Mouse (Mus musculus) adrenal gland, postnatal 14 days (tissue): ENCODE measurements at regions not wholly inside any gene's neighbourhood (a gene's known extent, or its start where the extent isn't known, plus 50 kb on each side); places are given as distances from the start of the nearest gene placed in this dataset.

Experiments used
- DNase-seq: peaks from one replicate; pipeline ENCODE4 v3.0.0; 2021; ENCODE audit warnings: mixed read lengths

DNA sequence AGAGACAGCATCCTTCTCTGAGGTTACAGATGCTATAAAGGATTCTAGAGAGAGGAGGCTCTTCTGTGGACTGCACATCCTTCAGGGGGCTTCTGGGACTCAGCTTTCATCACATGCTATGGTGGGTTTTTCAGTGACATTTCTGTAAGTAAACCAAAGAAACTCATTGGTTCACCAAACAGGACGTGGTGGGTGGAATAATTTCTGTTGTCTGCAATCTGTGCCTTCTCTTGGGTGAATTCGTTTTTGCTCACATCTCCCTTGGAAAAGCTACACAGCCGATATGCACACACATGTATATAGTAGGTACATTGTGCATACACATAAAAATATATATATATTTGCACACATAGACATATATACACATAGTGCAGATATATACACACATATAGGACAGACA, 110.2 kb downstream of the Chst1 start:
- no peak for DNase-seq

GRCm38 (mm10) chr2:92711122-92711777, 111.7 kb downstream of the Chst1 start:
- no peak for DNase-seq

DNA sequence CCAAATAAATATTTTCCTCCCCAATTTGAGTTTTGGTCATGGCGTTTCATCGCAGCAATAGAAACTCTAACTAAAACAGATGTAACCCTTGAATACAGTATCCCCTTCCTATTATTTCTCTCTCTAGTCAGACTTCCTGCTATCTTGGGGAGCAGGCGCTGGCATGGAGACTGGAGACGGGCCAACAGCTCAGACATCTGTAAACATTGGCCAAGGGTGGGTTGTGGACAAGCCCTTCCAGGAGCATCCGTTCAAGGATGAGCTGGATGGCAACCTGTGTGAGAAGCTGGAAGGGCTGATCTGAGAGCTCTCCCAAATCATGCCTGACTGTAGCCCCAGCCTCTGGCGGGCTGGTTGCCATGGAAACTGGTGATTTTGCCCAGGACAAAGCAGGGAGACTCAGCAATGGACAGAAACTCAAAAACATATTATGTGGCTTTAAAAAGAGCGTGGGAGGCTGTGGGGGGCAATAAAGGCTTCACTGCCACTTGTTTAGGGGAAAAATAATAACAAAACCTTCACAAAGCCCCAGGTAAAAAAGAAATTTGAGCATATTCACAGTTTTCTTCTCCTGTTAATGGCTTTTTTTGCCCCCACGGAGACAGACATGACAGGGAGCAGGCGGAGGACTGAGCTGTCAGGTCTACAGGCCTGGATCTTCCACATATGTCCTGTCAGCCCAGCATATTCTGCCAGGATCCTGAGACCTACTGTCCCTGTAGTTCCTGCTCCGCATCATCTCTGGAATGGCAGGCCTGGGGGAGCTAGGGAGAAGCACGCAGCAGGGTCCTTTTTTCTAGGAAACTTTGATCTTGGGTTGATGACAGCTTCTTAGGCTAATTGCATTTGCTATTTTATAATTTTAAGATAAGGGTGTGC, 113.0 kb downstream of the Chst1 start:
- peak; percentile 11 for DNase-seq

- no peak for DNase-seq
These were observed 118.2 kb downstream of the Chst1 start for GRCm38 (mm10) chr2:92717706-92718105.

- DNase-seq, result no peak
These were observed 122.4 kb downstream of the Chst1 start for GRCm38 (mm10) chr2:92721951-92722350.

DNA sequence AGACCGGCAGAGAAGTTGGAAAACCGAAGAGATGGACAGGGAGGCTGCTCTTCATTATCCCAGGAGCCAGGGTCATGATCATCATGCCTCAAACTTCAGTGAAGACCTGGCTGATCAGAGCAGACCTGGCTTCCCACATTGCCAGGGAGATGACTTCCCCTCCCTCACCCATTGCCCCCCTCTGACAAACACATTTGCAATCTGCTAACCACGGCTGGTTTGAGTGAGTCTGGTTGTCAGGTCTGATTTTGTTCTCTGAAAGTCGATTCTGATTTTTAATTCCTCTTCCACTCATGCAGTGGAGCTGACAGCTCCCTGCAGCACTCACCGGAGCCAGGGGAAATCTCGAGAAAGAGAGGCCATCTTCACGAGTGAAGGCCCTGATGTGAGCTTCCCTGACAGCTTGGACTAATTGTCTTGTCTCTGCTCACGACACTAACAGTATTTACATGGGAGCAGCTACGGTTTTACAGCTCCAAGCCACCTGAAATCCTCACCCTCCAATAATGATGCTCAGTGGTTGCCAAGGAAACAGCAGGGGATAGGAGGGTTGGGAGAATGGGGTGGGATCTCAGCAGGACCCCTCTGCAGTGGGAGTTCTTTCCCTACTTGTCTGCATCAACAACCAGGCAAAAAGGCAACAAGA, 124.2 kb downstream of the Chst1 start:
- DNase-seq, result no peak

DNA sequence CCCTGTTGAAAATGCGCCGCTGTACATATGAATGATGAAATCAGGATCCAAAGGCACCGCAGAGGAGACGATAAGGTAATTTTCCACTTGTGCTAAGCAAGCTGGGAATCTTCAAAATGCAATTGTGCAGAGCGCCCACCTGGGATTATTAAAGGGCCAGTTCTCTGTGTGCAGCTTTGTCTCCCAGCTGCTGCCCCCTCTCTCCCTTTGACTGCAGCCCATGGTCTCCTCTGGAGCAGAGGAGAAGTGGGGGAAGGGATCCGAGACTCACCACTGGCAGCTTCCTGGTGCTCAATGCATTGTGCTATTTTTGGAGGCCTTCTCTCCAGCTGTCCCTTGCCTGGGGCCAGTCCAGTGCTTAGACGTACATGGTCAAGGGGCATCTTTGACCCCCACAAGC, 127.1 kb downstream of the Chst1 start:
- DNase-seq, result no peak

DNA sequence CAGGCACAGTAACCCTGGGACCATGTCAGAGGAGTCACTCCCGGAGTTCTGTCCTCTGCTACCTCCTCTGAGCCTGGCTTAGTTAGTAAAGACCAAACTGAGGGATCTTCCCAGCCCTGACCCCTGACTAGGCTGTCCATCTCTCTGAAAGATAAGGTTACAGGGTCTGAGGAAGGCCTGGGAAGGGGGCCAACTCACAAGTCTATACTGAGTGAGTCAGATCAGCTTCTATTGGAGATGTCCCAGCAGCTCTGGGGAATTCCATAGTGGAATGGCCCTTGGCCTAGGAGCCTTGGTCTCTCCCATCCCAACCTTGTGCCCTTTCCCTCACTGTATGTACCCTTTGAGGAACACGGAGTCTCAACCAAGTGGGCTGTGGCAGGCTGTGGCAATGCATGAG, 127.7 kb downstream of the Chst1 start:
- DNase-seq, result peak; percentile 78

DNA sequence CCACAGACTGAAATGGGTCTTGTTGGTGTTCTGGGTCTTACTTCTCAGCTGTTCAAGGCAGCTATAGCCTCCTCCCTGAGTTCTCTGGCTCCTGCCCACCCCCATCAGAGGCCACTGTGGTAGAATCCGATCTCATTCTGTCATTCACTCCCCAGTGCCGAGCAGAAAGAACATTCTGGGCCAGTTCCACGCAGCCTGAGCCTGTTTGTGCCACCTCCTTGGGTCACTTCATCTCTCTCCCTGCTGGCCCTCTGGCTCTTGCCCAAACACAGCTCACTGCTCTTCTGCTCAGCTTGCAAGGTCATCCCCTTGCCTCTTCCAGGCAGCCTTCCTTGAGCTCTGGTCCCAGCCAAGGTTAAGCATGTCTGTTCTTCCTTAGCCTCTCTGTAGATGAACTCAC, 128.9 kb downstream of the Chst1 start:
- peak; percentile 30 for DNase-seq

- no peak for DNase-seq
These were observed 130.9 kb downstream of the Chst1 start for GRCm38 (mm10) chr2:92730371-92730770.

DNA sequence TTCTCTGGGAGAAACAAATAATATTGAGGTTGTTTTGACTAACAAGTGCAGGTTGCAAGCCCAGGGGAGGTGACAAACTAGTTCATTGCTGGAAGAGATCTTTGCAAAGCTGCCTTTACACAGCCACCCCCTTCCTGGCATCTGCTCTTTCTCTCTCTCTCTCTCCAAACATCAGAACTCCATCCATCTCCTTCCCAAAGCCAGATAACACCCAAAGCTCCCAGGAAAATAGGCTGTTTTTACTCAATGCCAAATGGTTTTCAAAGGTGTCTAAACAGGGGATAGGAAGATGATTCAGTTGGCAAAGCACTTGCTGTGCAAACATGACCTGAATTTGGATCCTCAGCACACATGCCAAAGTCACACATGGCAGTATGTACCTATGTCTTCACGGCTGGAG, 133.9 kb downstream of the Chst1 start:
- DNase-seq, result no peak

DNA sequence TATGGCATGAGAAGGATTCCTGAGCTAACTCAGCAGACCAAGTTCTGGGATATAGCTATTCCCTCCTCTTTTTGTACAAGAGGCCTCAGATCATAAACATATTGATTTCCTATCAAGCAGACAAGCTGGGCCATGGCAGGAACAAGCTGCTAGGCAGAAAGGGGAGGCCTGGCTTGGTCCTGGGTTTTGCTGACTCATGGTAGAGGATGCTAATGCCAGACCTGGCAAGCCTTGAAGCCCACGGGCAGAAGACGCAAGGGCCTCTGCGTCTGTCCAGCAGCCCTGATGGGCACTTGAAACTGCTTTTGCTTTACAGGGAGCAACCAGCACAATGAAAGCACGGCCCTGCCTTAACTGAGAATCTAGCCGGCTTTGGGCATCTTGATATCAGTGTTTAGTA, 136.3 kb downstream of the Chst1 start:
- DNase-seq, result peak; percentile 13

DNA sequence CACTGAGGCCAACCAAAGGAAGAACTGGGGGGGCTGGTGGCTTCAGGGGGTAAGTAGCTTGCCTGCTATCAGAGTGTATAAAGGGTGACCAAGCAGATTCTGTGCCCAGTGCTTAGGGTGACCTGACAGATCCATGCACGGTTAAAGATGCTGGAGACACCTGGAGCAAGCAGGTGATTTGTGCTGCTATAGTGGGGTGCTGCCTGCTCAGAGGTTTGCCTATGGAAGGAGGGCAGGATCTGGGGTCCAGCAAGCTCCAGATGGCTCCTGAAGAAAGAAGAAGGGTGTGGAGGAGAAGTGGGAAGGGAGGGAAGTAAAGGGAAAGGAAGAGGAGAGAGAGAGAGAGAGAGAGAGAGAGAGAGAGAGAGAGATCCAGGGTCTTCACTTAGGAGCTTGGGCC, 137.8 kb downstream of the Chst1 start:
- no peak for DNase-seq

DNA sequence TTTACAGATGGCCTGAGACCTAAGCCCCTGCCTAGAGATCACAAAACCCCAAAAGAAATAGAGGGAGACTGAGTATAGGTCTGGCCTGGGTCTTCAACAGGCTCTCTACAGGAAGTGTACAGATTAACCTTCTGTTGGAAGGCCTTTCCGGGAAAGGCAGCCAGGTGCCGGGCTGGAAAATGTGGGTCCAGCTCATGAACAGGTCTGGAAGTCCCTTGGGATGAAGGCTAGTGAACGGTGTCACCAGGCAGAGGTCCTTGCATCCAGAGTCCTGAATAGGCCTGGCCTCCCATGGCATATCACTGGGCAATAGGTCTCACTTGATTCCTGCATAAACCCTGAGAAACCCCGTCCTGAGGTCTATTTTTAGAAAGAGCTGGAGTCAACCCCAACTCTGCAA, 140.1 kb downstream of the Chst1 start:
- no peak for DNase-seq

DNA sequence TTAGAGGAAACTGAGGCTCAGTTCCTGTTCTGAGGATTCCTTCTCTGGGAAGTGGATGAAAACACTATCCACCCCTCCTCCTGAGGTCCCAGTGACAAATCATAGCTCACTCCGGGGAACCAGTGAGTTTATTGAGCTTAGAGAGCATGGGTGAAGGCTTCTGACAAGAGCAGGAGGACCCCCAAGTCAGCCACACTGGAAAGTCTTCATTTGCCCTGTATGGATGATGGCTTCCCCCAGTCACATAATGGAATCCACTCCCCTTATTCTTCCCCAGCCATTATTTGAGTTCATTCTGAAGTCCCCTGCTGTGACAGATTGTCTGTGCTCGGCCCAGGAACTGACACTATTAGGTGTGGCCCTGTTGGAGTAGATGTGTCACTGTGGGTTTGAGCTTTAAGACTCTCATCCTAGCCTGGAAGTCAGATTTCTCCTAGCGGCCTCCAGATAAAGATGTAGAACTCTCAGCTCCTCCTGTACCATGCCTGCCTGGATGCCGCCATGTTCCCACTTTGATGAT, 141.3 kb downstream of the Chst1 start:
- DNase-seq, result no peak

- DNase-seq, result peak; percentile 81
These were observed 142.5 kb downstream of the Chst1 start for GRCm38 (mm10) chr2:92742025-92742424.

DNA sequence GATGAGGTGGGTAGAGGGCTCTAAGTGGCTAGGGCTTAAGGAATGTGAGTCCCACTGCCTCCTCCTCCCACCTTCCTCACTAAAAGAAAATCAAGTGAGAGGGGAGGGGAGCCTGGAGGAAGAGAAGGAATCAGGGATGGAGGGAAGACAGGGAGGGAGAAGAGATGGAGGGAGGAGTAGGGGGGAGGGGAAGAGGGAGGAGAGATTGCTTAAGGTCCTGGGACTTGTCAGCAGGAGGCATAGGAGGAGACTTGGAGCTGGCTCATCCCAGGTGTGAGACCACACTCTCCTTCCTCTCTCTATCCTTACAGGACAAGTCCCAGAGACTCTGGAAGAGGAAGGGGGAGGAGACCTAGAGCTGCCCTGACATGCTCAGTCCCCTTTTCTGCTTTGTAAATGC, 143.2 kb downstream of the Chst1 start:
- no peak for DNase-seq

- DNase-seq, result no peak
These were observed 143.6 kb downstream of the Chst1 start for GRCm38 (mm10) chr2:92743152-92743551.

DNA sequence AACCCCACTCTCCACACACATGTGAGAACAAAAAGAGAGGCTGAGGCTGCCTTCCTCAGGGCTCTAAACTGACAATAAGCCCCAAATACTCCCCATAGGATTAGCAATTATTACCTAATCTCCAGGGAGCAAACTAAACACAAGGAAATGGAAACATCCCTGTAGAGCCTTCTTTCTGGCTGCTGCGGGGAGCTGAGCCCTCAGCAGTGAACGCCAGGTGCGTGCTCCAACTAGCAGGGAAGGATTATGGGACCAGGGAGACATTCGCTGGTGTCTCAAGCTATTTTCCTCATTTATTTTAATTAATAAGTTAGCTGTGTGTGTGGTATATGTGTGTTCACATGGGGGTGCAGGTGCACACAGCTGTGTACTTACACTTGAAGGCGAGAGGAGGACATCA, 144.4 kb downstream of the Chst1 start:
- DNase-seq, result no peak

DNA sequence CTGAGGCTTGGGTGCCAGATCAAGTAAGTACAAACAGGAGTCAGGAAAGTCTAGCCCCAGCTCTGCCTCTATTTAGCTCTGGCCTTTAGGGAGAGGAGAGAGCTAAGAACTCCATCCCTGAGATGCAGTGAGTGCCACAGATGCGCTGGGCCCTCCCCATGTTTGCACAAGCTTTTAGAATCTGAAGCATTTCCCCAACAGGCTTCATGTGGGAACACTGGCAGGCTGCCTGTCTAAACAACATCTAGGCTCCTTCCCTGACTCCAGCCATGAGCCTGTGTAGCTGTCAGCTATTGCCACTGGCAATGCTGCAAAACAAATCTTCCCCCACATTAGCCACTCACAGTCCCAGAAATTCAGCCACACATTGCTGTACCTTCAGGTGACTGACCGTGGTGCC, 147.9 kb downstream of the Chst1 start:
- DNase-seq, result no peak

GRCm38 (mm10) chr2:92750116-92750515, 150.6 kb downstream of the Chst1 start:
- no peak for DNase-seq

- DNase-seq, result peak; percentile 30
These were observed 151.2 kb downstream of the Chst1 start for GRCm38 (mm10) chr2:92750672-92751071.

- DNase-seq, result no peak
These were observed 151.7 kb downstream of the Chst1 start for GRCm38 (mm10) chr2:92751256-92751655.
